Mouse (Mus musculus): ENCODE results near the gene Ncf2. TPM values are rescaled to one million over a fixed set of nuclear protein-coding genes. Genes with fewer than 3 reads are reported as not detected.

Ncf2 gene
- total RNA-seq, 1 experiment from 2014 or later: 105 TPM

- no peak for ATAC-seq (replicated peaks in 1 of 2; ENCODE audit: insufficient read depth in 1 of 2, low FRiP score in 2 of 2, low TSS enrichment in 1 of 2, low read depth in 1 of 2, poor library complexity in 2 of 2, severe bottlenecking in 2 of 2)
Observed at GRCm38 (mm10) chr1:152792736-152793494, 7.1 kb upstream of the Ncf2 start.

GRCm38 (mm10) chr1:152793495-152794130, 6.4 kb upstream of the Ncf2 start:
- no peak for ATAC-seq (replicated peaks in 1 of 2; ENCODE audit: insufficient read depth in 1 of 2, low FRiP score in 2 of 2, low TSS enrichment in 1 of 2, low read depth in 1 of 2, poor library complexity in 2 of 2, severe bottlenecking in 2 of 2)

GRCm38 (mm10) chr1:152795688-152796255, 4.2 kb upstream of the Ncf2 start:
- ATAC-seq (replicated peaks in 1 of 2; ENCODE audit: insufficient read depth in 1 of 2, low FRiP score in 2 of 2, low TSS enrichment in 1 of 2, low read depth in 1 of 2, poor library complexity in 2 of 2, severe bottlenecking in 2 of 2): no peak

- no peak for ATAC-seq (replicated peaks in 1 of 2; ENCODE audit: insufficient read depth in 1 of 2, low FRiP score in 2 of 2, low TSS enrichment in 1 of 2, low read depth in 1 of 2, poor library complexity in 2 of 2, severe bottlenecking in 2 of 2)
Observed at GRCm38 (mm10) chr1:152796683-152797263, 3.2 kb upstream of the Ncf2 start.

- peak; percentile 85 to 97 for ATAC-seq (replicated peaks in 1 of 2; ENCODE audit: insufficient read depth in 1 of 2, low FRiP score in 2 of 2, low TSS enrichment in 1 of 2, low read depth in 1 of 2, poor library complexity in 2 of 2, severe bottlenecking in 2 of 2)
Observed at GRCm38 (mm10) chr1:152798125-152798524, 1.9 kb upstream of the Ncf2 start.

GRCm38 (mm10) chr1:152800633-152801176, 711 bp downstream of the Ncf2 start:
- no peak for ATAC-seq (replicated peaks in 1 of 2; ENCODE audit: insufficient read depth in 1 of 2, low FRiP score in 2 of 2, low TSS enrichment in 1 of 2, low read depth in 1 of 2, poor library complexity in 2 of 2, severe bottlenecking in 2 of 2)

- ATAC-seq (replicated peaks in 1 of 2; ENCODE audit: insufficient read depth in 1 of 2, low FRiP score in 2 of 2, low TSS enrichment in 1 of 2, low read depth in 1 of 2, poor library complexity in 2 of 2, severe bottlenecking in 2 of 2): no peak
Observed at GRCm38 (mm10) chr1:152804907-152805306, 4.9 kb downstream of the Ncf2 start.

- ATAC-seq (replicated peaks in 1 of 2; ENCODE audit: insufficient read depth in 1 of 2, low FRiP score in 2 of 2, low TSS enrichment in 1 of 2, low read depth in 1 of 2, poor library complexity in 2 of 2, severe bottlenecking in 2 of 2): peak; percentile 83 to 87
Observed at GRCm38 (mm10) chr1:152807619-152808391, 7.8 kb downstream of the Ncf2 start.

GRCm38 (mm10) chr1:152808392-152808680, 8.3 kb downstream of the Ncf2 start:
- ATAC-seq (replicated peaks in 1 of 2; ENCODE audit: insufficient read depth in 1 of 2, low FRiP score in 2 of 2, low TSS enrichment in 1 of 2, low read depth in 1 of 2, poor library complexity in 2 of 2, severe bottlenecking in 2 of 2): no peak

GRCm38 (mm10) chr1:152809541-152810252, 9.7 kb downstream of the Ncf2 start:
- ATAC-seq (replicated peaks in 1 of 2; ENCODE audit: insufficient read depth in 1 of 2, low FRiP score in 2 of 2, low TSS enrichment in 1 of 2, low read depth in 1 of 2, poor library complexity in 2 of 2, severe bottlenecking in 2 of 2): no peak; a peak in 1 of 4 replicates

- peak; percentile 12 to 43; a peak in 2 of 4 replicates for ATAC-seq (replicated peaks in 1 of 2; ENCODE audit: insufficient read depth in 1 of 2, low FRiP score in 2 of 2, low TSS enrichment in 1 of 2, low read depth in 1 of 2, poor library complexity in 2 of 2, severe bottlenecking in 2 of 2)
Observed at GRCm38 (mm10) chr1:152810533-152811439, 10.8 kb downstream of the Ncf2 start.

- peak; percentile 36 to 50; a peak in 2 of 4 replicates for ATAC-seq (replicated peaks in 1 of 2; ENCODE audit: insufficient read depth in 1 of 2, low FRiP score in 2 of 2, low TSS enrichment in 1 of 2, low read depth in 1 of 2, poor library complexity in 2 of 2, severe bottlenecking in 2 of 2)
Observed at GRCm38 (mm10) chr1:152815265-152815701, 15.3 kb downstream of the Ncf2 start.

GRCm38 (mm10) chr1:152817027-152817769, 17.2 kb downstream of the Ncf2 start:
- no peak for ATAC-seq (replicated peaks in 1 of 2; ENCODE audit: insufficient read depth in 1 of 2, low FRiP score in 2 of 2, low TSS enrichment in 1 of 2, low read depth in 1 of 2, poor library complexity in 2 of 2, severe bottlenecking in 2 of 2)

- no peak for ATAC-seq (replicated peaks in 1 of 2; ENCODE audit: insufficient read depth in 1 of 2, low FRiP score in 2 of 2, low TSS enrichment in 1 of 2, low read depth in 1 of 2, poor library complexity in 2 of 2, severe bottlenecking in 2 of 2)
Observed at GRCm38 (mm10) chr1:152817794-152818193, 17.8 kb downstream of the Ncf2 start.

- ATAC-seq (replicated peaks in 1 of 2; ENCODE audit: insufficient read depth in 1 of 2, low FRiP score in 2 of 2, low TSS enrichment in 1 of 2, low read depth in 1 of 2, poor library complexity in 2 of 2, severe bottlenecking in 2 of 2): no peak
Observed at GRCm38 (mm10) chr1:152819558-152819957, 19.6 kb downstream of the Ncf2 start.

All from hematopoietic stem cell, adult 5-6 weeks (primary cell).